Mouse (Mus musculus) liver, embryonic 12.5 days (tissue): Measurements from ENCODE around the gene Cd164. TPM values are rescaled to one million over a fixed set of nuclear protein-coding genes. Genes with fewer than 3 reads are reported as not detected.

ENCODE experiments used
- ATAC-seq: fragments of 200-750 bp; cut with Nextera tagmentation; 2 replicates; pipeline ENCODE4 v1.8.0; 2017; ENCODE audit warnings: moderate number of reproducible peaks, mild to moderate bottlenecking, moderate library complexity
- H3K27ac ChIP-seq: fragments of 300-500 bp; sonication (generic); 2 replicates; pipeline ENCODE4 v1.5.1; 2016; ENCODE audit warnings: mild to moderate bottlenecking
- H3K27me3 ChIP-seq: fragments of 300-500 bp; sonication (generic); replicated peaks from 2 replicates; pipeline ENCODE4 v1.6.1; 2016; ENCODE audit warnings: mild to moderate bottlenecking, moderate library complexity
- H3K36me3 ChIP-seq: fragments of 300-500 bp; sonication (generic); 2 replicates; pipeline ENCODE4 v1.6.1; 2016; ENCODE audit warnings: mild to moderate bottlenecking, moderate library complexity
- H3K4me1 ChIP-seq: fragments of 300-500 bp; sonication (generic); 2 replicates; pipeline ENCODE4 v1.6.1; 2016
- H3K4me2 ChIP-seq: fragments of 300-500 bp; sonication (generic); 2 replicates; pipeline ENCODE4 v1.6.1; 2016; ENCODE audit warnings: mild to moderate bottlenecking, moderate library complexity
- H3K4me3 ChIP-seq: fragments of 300-500 bp; sonication (generic); 2 replicates; pipeline ENCODE4 v1.5.1; 2016; ENCODE audit warnings: mild to moderate bottlenecking, moderate library complexity
- H3K9ac ChIP-seq: fragments of 300-500 bp; sonication (generic); 2 replicates; pipeline ENCODE4 v1.6.1; 2016; ENCODE audit warnings: mild to moderate bottlenecking, moderate library complexity
- H3K9me3 ChIP-seq: fragments of 300-500 bp; sonication (generic); replicated peaks from 2 replicates; pipeline ENCODE4 v1.6.1; 2016; ENCODE audit warnings: mild to moderate bottlenecking, moderate library complexity
- WGBS: fragments of 180-500 bp; shearing (Covaris S2); methylation state at CpG from one replicate; pipeline ENCODE4 v1.1.7; 2016; ENCODE audit not compliant: insufficient replicate concordance; 5-methylcytosine and 5-hydroxymethylcytosine counted together
- polyA plus RNA-seq: library from polyadenylated mRNA; unstranded; fragments of >200 nt; fragmentation: Nextera tagmentation; extraction: Ambion mirVana; gene quantifications from 2 replicates; pipeline ENCODE4 v1.2.1, GENCODE M21; 2016

The Cd164 gene
- polyA plus RNA-seq, 1 experiment from 2014 or later: 83.6 TPM

DNA sequence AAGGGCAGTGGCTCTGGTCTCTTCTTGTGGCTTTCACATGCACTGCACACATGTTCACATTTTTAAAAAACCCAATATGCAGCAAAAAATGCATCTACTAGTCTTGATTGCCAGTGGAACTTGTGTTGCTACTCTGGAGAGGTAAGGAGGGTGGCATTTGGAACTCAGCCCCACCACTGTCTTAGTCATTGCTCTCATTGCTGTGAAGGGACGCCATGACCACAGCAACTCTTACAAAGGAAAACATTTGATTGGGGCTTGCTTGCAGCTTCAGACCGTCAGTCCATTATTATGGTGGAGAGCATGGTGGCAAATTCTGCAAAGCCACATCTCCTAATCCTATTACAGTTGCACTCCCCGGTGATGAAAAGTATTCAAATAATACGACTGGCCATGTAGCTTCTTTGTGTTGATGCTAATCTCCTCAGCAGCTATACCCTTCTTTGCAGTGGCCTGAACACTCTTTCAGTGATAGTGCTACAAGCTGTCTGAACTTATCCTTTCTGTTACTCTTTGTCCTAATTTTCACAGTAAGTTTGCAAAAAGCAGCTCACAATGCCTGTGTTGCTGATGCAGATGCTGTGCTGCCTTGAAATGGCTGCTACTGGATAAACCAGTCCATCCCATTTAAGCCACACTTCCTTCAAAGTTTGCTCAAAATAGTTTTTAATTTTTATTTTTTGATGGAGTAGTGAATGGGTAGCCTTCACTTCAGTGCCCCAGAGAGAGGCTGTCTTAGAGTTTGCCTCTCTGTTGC is 18.2 kb downstream of the Cd164 start:
- H3K4me2 ChIP-seq: no peak overlapping the region
- peaks cover 46% of the 10 kb centered on the region for H3K36me3 ChIP-seq
- no peaks in the 10 kb centered on the region for H3K9me3 ChIP-seq
- no peak overlapping the region for H3K4me3 ChIP-seq
- H3K4me1 ChIP-seq: no peaks in the 10 kb centered on the region
- WGBS: 78% methylated on average over 4 of the region's 4 CpGs
- no peak overlapping the region for H3K9ac ChIP-seq
- H3K27me3 ChIP-seq: no peaks in the 10 kb centered on the region
- ATAC-seq: no peak
- no peak overlapping the region for H3K27ac ChIP-seq

DNA sequence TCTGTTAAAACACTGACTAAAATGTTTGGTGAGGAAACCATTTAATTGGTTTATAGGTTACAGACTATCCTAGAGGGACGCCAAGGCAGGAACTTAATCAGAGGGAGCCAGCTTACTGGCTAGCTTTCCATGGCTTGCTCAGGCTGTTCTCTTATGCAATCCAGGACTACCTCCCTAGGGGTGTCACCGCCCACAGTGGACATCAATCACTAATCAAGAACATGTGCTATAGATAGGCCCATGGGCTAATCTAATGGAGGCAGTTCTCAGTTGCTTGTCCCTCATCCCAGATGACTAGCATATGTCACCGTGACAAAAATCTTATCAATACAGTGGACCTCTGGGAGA is 18.7 kb downstream of the Cd164 start:
- WGBS: 72% methylated on average over 3 of the region's 3 CpGs
- H3K4me3 ChIP-seq: no peak overlapping the region
- no peak overlapping the region for H3K4me2 ChIP-seq
- H3K9me3 ChIP-seq: no peaks in the 10 kb centered on the region
- peaks cover 41% of the 10 kb centered on the region for H3K36me3 ChIP-seq
- no peak overlapping the region for H3K9ac ChIP-seq
- no peaks in the 10 kb centered on the region for H3K4me1 ChIP-seq
- no peak overlapping the region for H3K27ac ChIP-seq
- H3K27me3 ChIP-seq: no peaks in the 10 kb centered on the region
- ATAC-seq: no peak

DNA sequence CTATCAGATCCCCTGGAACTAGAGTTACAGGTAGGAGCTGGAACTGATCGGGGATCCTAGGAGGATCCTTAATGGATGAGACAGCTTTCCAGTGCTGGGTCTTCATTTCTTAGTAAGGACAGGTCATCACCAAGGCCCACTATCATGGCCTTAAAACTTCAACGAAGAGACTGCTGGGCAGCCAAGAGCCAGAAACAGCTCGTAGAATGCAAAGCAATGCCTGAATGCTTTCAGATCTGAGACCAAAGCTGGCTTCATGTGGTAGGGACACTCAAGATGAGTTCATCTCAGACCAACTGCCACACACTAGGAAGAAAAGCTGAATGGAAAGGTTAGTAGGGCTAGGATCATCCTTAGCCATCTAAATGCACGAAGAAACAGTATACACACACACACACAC is 19.8 kb downstream of the Cd164 start:
- no peaks in the 10 kb centered on the region; the same call in 1 of the 2 replicates for H3K4me1 ChIP-seq
- no peak for ATAC-seq
- peaks cover 30% of the 10 kb centered on the region for H3K36me3 ChIP-seq
- H3K9me3 ChIP-seq: no peaks in the 10 kb centered on the region
- no peak overlapping the region for H3K4me3 ChIP-seq
- H3K27ac ChIP-seq: no peak overlapping the region
- H3K27me3 ChIP-seq: no peaks in the 10 kb centered on the region
- 76% methylated on average over 4 of the region's 4 CpGs for WGBS
- no peak overlapping the region for H3K4me2 ChIP-seq
- no peak overlapping the region for H3K9ac ChIP-seq

DNA sequence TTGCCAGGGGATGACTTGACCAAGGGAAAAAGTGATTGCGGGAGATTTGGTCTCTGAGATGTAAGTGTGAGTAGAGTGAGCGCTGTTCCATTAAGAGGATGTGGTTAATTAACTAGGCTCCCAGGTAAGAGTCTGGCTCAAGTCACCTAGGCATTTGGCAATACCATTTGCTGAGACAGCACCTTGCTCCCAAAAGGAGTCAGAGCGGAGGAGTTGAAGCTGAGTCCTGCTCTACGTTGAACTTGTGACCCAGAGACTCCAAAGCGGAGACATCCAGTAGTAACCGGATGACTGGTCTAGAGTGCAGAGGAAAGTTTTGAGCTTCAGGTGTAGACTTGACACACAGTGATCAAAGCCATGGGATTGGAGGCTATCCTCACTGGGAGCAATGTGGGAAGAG is 22.8 kb downstream of the Cd164 start:
- peaks cover 12% of the 10 kb centered on the region for H3K4me1 ChIP-seq
- no peak for ATAC-seq
- H3K27ac ChIP-seq: no peak overlapping the region
- peaks cover 9% of the 10 kb centered on the region for H3K36me3 ChIP-seq
- WGBS: 86% methylated on average over 6 of the region's 6 CpGs
- H3K4me2 ChIP-seq: no peak overlapping the region
- H3K9me3 ChIP-seq: no peaks in the 10 kb centered on the region
- H3K9ac ChIP-seq: no peak overlapping the region
- no peaks in the 10 kb centered on the region for H3K27me3 ChIP-seq
- no peak overlapping the region for H3K4me3 ChIP-seq

DNA sequence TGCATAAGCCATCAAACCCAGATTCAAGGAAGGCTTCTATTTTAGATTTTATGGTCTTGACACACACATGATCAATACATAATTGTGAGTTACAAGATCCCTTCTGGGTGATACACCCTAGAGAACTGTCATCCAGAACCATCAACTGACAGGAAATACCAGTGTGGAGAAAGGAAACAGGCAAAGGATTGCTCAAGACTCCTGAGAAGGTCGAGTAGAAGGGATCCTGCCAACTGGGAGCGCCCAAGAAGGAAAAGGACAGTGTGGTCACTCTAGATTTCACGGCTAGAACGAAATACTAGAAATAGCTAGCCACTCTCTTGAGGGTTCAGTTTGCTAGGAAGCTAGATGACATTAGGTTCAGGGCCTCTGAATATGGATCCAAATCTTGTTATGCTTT is 24.2 kb downstream of the Cd164 start:
- Histone ChIP-seq H3K36me3 (no peaks in the 10 kb centered on the region; the same call in 1 of the 2 replicates), H3K9ac (no peak overlapping the region), H3K9me3 (0 out of 2 replicates have a peak, but pooled peaks cover 2% of the 10 kb centered on the region), H3K27me3 (no peaks in the 10 kb centered on the region), H3K4me2 (no peak overlapping the region), H3K4me3 (no peak overlapping the region), H3K4me1 (peaks cover 12% of the 10 kb centered on the region), H3K27ac (no peak overlapping the region)
- 64% methylated on average over 4 of the region's 4 CpGs for WGBS
- ATAC-seq: no peak

DNA sequence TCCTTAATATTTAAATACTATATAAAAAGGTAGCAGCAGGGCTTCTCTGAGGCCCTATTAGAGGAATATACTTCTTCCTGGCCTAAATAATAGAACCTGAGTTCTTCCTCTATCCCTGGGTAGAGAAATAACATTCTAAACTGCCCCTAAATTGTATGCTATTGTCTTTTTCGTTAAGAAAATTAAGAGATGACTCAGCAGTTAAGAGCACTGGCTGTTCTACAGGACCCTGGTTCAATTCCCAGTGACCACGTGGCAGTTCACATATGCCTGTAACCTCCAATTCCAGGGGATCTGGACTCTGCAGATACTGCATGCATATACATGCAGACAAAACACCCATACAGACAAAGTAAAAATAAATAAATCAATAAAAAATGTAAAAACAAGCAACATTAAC is 24.6 kb downstream of the Cd164 start:
- Histone ChIP-seq H3K4me3 (no peak overlapping the region), H3K36me3 (no peaks in the 10 kb centered on the region; the same call in 1 of the 2 replicates), H3K9ac (no peak overlapping the region), H3K4me2 (no peak overlapping the region), H3K27me3 (no peaks in the 10 kb centered on the region), H3K27ac (no peak overlapping the region), H3K4me1 (peaks cover 12% of the 10 kb centered on the region), H3K9me3 (0 out of 2 replicates have a peak, but pooled peaks cover 4% of the 10 kb centered on the region)
- no peak for ATAC-seq
- WGBS: 47% methylated on average over 2 of the region's 2 CpGs

DNA sequence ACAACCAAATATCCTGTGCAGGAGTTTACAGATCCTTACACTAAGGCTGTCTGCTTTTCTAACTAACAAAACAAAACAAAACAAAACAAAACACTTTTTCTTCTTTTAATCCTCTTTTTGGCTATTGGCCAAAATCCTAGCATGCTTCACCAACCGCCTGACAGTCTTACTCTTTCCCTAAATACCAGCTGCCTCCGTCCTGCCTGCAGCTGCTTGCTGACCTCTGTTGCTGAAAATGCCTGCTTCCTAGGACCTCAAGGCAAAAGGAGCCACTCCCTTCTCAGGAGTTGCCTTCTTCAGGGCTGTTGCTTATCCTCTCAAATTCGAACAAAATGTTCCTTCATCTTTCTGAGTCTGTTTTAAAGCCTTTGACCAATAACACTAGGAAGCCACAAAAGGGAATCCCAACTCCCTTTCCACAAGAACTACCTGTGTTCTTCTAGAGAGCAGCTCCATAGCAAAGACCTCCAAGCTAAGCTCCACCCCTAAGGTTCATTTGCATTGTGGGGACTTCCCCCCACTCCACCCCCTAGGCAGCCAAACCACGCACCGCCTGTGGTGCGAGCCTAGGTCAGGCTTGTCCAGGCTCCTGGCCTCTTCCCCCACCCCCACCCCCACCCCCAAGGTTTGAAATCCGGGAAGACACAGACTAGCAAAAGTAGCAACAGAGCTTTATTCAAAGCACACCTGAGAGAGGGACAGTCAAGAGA is 25.4 kb downstream of the Cd164 start:
- H3K4me2 ChIP-seq: peak overlapping the region; percentile 35
- peaks cover 12% of the 10 kb centered on the region for H3K4me1 ChIP-seq
- peaks cover 7% of the 10 kb centered on the region; the same call in 1 of the 2 replicates for H3K9me3 ChIP-seq
- no peak overlapping the region for H3K4me3 ChIP-seq
- 6% methylated on average over 7 of the region's 7 CpGs for WGBS
- ATAC-seq: peak; percentile 58; the same call in 1 of the 2 replicates
- H3K27ac ChIP-seq: no peak overlapping the region
- no peaks in the 10 kb centered on the region for H3K27me3 ChIP-seq
- no peaks in the 10 kb centered on the region for H3K36me3 ChIP-seq
- no peak overlapping the region for H3K9ac ChIP-seq

DNA sequence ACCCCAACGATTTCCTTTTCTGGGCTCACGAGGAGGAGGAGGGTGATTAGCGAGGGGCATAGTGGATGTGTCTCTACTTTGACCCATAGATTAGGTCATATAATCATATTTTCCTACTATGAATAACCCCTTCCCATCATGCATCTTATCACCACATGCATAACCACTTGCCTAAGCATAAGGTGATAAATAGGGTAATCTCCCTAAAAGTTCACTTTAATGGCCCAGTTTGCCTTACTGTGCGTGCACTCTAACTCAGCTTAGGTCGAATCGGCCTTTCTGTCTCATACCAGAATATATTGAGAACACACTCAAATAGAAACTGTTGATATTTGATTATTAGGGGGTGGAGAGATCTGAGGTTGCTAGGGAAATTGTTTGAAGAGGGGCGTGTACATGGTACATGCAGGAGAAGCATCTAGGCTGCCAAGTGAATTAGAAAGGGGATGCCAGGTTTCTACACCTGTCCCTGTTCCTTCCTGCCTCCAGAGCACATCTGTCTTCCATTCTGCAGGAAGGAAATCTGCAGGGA is 26.1 kb downstream of the Cd164 start:
- no peaks in the 10 kb centered on the region for H3K36me3 ChIP-seq
- no peak for ATAC-seq
- H3K27ac ChIP-seq: no peak overlapping the region
- no peak overlapping the region for H3K4me3 ChIP-seq
- no peak overlapping the region for H3K9ac ChIP-seq
- 37% methylated on average over 7 of the region's 7 CpGs for WGBS
- H3K27me3 ChIP-seq: no peaks in the 10 kb centered on the region
- H3K4me1 ChIP-seq: peaks cover 12% of the 10 kb centered on the region
- H3K4me2 ChIP-seq: peak overlapping the region; percentile 35
- H3K9me3 ChIP-seq: peaks cover 7% of the 10 kb centered on the region; the same call in 1 of the 2 replicates

DNA sequence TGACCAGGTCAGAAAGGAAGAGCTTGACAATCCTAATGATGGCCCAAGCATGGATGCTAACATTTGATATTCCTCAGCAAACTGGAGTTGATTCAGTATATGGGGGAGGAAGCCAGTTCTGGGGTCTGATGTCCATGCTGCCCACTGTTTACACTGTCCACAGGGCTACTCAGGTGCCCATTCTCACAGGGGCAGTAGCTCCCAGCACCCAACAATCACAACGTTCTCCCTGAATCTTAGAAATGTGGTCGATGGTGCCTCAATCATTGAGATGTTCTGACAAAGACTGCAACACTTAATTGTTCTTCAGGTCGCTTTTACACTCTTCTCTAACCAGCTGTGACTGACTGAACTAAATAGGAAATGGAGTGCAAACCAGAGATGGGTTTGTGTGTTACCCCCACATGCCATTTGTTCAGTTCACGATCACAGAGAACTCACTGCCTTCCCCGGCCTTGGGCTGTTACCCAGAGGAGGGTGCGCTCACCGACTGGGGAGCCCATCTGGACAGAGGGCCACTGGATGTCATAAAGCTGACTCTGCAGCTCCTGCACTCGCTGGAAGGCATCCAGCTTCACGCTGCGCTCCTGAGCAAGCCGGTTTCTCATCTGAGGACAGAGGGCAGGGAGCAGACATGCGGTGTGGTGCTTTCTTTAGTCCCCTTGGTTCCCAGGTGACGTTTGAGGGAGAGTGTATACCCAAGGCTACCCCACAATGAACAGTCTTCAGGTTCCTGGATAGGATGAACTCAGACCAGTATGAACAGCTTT is 27.4 kb downstream of the Cd164 start:
- H3K4me2 ChIP-seq: no peak overlapping the region
- peaks cover 12% of the 10 kb centered on the region for H3K4me1 ChIP-seq
- no peaks in the 10 kb centered on the region for H3K27me3 ChIP-seq
- peaks cover 7% of the 10 kb centered on the region; the same call in 1 of the 2 replicates for H3K9me3 ChIP-seq
- H3K27ac ChIP-seq: no peak overlapping the region
- ATAC-seq: no peak
- no peak overlapping the region for H3K9ac ChIP-seq
- no peaks in the 10 kb centered on the region for H3K36me3 ChIP-seq
- H3K4me3 ChIP-seq: no peak overlapping the region
- 65% methylated on average over 13 of the region's 13 CpGs for WGBS

DNA sequence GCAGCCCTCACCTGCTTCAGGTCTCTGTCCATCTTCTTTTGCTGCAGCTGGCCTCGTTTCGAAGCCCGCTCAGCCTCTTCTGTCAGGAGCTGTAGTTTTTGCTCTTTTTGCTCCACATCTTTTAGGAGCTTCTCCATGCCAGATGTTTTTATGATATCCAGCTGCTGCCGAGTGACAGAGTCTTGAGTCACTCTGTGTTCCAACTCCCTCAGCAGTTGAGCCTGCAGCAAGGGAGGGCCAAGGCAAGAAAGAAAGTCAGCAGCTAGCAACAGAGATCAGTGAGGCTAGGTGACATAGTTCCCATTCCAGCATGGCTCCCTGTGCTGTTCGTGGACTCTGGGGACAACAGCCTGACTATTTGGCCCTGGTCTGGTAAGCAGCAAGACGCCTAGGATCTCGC is 31.5 kb downstream of the Cd164 start:
- no peak overlapping the region for H3K4me3 ChIP-seq
- H3K9me3 ChIP-seq: peaks cover 7% of the 10 kb centered on the region; the same call in 1 of the 2 replicates
- H3K4me1 ChIP-seq: no peaks in the 10 kb centered on the region
- H3K36me3 ChIP-seq: no peaks in the 10 kb centered on the region
- no peak overlapping the region for H3K4me2 ChIP-seq
- ATAC-seq: no peak
- H3K27ac ChIP-seq: no peak overlapping the region
- H3K9ac ChIP-seq: no peak overlapping the region
- H3K27me3 ChIP-seq: 0 out of 2 replicates have a peak, but pooled peaks cover 4% of the 10 kb centered on the region
- 66% methylated on average over 7 of the region's 7 CpGs for WGBS

DNA sequence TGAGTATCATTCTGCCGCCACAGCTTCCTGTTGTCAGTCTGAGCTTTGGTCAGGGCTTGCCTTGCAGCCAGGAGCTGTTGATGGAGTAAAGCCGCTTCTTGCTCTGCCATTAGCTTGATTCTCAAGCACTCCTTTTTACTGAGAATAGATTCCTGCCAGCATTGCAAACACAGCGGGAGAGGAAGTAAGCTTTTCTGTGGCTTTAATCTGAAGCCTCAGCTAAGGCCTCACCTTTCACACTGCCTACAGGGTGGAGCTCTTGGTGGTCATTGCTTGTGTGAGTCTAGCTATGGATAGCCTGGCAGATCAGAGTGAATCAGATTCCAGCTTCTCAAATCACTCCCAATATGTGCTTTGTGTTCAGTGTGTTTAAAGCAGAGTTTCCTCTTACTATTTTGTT is 33.1 kb downstream of the Cd164 start:
- no peak overlapping the region for H3K4me2 ChIP-seq
- no peak for ATAC-seq

More for the DNA sequence above, 33.1 kb downstream of the Cd164 start:
- 0 out of 2 replicates have a peak, but pooled peaks cover 4% of the 10 kb centered on the region for H3K27me3 ChIP-seq
- peaks cover 7% of the 10 kb centered on the region; the same call in 1 of the 2 replicates for H3K9me3 ChIP-seq
- H3K4me1 ChIP-seq: no peaks in the 10 kb centered on the region
- no peak overlapping the region for H3K27ac ChIP-seq
- no peak overlapping the region for H3K4me3 ChIP-seq
- H3K9ac ChIP-seq: no peak overlapping the region
- WGBS: 21% methylated on average over 3 of the region's 3 CpGs
- no peaks in the 10 kb centered on the region for H3K36me3 ChIP-seq
